Mouse (Mus musculus) liver, embryonic 12.5 days (tissue): ENCODE data around the gene Ube2d3. TPM values are rescaled to one million over a fixed set of nuclear protein-coding genes. Genes with fewer than 3 reads are reported as not detected.

Experiments used
- ATAC-seq: fragments of 200-750 bp; cut with Nextera tagmentation; 2 replicates; pipeline ENCODE4 v1.8.0; 2017; ENCODE audit warnings: moderate number of reproducible peaks, mild to moderate bottlenecking, moderate library complexity
- H3K27ac ChIP-seq: fragments of 300-500 bp; sonication (generic); 2 replicates; pipeline ENCODE4 v1.5.1; 2016; ENCODE audit warnings: mild to moderate bottlenecking
- H3K27me3 ChIP-seq: fragments of 300-500 bp; sonication (generic); replicated peaks from 2 replicates; pipeline ENCODE4 v1.6.1; 2016; ENCODE audit warnings: mild to moderate bottlenecking, moderate library complexity
- H3K36me3 ChIP-seq: fragments of 300-500 bp; sonication (generic); 2 replicates; pipeline ENCODE4 v1.6.1; 2016; ENCODE audit warnings: mild to moderate bottlenecking, moderate library complexity
- H3K4me1 ChIP-seq: fragments of 300-500 bp; sonication (generic); 2 replicates; pipeline ENCODE4 v1.6.1; 2016
- H3K4me2 ChIP-seq: fragments of 300-500 bp; sonication (generic); 2 replicates; pipeline ENCODE4 v1.6.1; 2016; ENCODE audit warnings: mild to moderate bottlenecking, moderate library complexity
- H3K4me3 ChIP-seq: fragments of 300-500 bp; sonication (generic); 2 replicates; pipeline ENCODE4 v1.5.1; 2016; ENCODE audit warnings: mild to moderate bottlenecking, moderate library complexity
- H3K9ac ChIP-seq: fragments of 300-500 bp; sonication (generic); 2 replicates; pipeline ENCODE4 v1.6.1; 2016; ENCODE audit warnings: mild to moderate bottlenecking, moderate library complexity
- H3K9me3 ChIP-seq: fragments of 300-500 bp; sonication (generic); replicated peaks from 2 replicates; pipeline ENCODE4 v1.6.1; 2016; ENCODE audit warnings: mild to moderate bottlenecking, moderate library complexity
- WGBS: fragments of 180-500 bp; shearing (Covaris S2); methylation state at CpG from one replicate; pipeline ENCODE4 v1.1.7; 2016; ENCODE audit not compliant: insufficient replicate concordance; 5-methylcytosine and 5-hydroxymethylcytosine counted together
- polyA plus RNA-seq: library from polyadenylated mRNA; unstranded; fragments of >200 nt; fragmentation: Nextera tagmentation; extraction: Ambion mirVana; gene quantifications from 2 replicates; pipeline ENCODE4 v1.2.1, GENCODE M21; 2016

Gene Ube2d3
- polyA plus RNA-seq, 1 experiment from 2014 or later: 332 TPM

DNA sequence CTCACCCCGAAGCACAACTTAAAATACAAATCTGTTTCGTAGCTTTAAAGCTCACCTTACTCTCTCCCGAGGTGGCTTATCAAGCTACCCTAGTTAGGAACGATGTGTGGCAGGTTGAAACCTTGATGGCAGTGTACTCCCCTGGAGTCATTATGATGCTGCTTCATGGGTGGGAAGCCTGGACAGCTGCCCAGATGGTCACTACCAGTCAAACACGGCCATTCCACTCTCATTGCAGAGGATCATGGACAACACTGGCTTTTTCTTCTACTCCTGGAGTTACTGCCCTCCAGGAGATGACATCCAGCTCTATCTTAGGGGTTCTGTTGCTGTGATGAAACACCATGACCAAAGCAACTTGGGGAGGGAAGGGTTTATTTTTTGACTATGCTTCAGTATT is 65.2 kb downstream of the Ube2d3 start:
- Histone ChIP-seq H3K27ac (no peak overlapping the region), H3K4me1 (no peaks in the 10 kb centered on the region)
- 73% methylated on average over 5 of the region's 5 CpGs for WGBS

DNA sequence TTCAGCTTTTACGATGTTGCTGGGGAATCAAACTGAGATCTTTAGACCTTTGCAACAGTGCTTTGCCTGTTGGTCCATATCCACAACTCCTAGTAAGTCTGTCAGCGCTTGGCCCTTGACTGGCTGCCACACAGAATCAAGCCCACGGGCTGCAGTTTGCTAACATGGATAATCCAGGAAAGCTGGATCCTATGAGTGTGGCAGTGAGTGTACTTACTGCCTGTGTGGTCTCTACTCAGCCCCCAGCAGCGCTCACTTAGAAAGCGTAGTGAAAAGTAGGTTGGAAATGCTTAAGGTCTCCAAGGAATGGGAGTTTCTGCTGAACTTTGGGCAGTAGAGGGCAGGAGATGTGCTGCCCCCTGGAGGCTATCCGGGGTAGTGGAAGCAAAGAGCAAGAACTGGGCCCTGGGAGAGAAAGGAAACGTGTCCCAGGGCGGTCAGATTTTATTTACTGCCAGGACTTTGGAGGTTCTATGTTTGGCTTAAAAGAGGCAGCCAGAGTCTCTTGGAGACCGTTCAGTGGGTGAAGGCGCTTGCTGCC is 67.5 kb downstream of the Ube2d3 start:
- Histone ChIP-seq H3K4me2 (no peak overlapping the region), H3K9ac (no peak overlapping the region), H3K36me3 (no peaks in the 10 kb centered on the region), H3K27me3 (no peaks in the 10 kb centered on the region), H3K4me1 (no peaks in the 10 kb centered on the region), H3K9me3 (no peaks in the 10 kb centered on the region), H3K4me3 (no peak overlapping the region), H3K27ac (no peak overlapping the region)
- 0 out of 2 replicates have a peak, but pooled peaks have one; percentile 33 for ATAC-seq
- 47% methylated on average over 10 of the region's 10 CpGs for WGBS

More for the DNA sequence above, 65.2 kb downstream of the Ube2d3 start:
- no peaks in the 10 kb centered on the region for H3K36me3 ChIP-seq
- H3K27me3 ChIP-seq: no peaks in the 10 kb centered on the region
- no peak for ATAC-seq
- no peak overlapping the region for H3K4me2 ChIP-seq
- no peak overlapping the region for H3K4me3 ChIP-seq
- peaks cover 4% of the 10 kb centered on the region; the same call in 1 of the 2 replicates for H3K9me3 ChIP-seq
- no peak overlapping the region for H3K9ac ChIP-seq

DNA sequence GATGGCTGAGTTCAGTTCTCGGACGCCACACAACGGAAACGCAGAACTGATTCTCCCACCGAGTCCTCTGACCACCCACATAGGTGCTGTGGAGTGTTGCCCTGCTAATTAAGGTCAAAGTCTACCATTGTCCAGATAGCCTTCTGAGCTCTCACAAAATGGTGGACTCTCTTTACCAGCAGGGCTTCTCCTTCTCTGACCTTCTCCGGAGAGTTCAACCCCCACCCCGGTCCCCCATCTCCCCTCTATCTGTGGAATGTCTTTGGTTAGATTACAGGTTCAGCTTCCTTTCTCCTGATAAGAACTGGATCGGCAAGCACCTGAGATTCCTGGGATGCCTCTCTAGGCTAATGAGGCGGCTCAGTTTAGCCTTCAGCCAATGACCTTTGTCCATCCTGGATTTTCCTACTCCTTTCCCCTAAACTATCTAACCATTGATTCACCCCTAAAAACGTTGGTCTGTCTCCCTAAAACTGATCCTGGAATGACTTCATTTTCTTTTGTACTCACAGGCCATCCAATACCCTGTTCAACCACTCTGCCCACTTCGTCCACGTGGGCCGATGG is 68.0 kb downstream of the Ube2d3 start:
- H3K4me2 ChIP-seq: no peak overlapping the region
- no peak overlapping the region for H3K4me3 ChIP-seq
- H3K36me3 ChIP-seq: no peaks in the 10 kb centered on the region
- no peak for ATAC-seq
- H3K27ac ChIP-seq: no peak overlapping the region
- WGBS: 80% methylated on average over 13 of the region's 13 CpGs
- no peaks in the 10 kb centered on the region for H3K4me1 ChIP-seq
- H3K9me3 ChIP-seq: no peaks in the 10 kb centered on the region
- H3K9ac ChIP-seq: no peak overlapping the region
- no peaks in the 10 kb centered on the region for H3K27me3 ChIP-seq

DNA sequence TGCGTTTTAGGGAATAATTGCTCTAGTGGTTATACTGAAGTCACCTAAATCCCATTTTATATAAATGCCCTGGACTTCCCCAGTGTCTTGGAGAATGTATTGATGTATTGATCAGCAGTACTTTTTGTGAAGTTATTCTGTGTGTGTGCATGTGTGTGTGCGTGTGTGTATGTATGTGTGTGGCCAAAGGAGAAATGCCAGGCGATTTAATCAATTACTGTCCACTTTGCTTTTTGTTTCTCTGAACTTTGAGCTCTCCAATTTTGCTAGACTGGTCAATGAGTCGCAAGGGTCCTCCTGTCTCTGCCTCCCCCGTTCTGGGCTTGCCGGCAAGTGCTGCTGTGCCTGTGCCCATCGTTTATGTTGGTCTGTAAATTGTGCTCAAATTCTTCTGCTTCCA is 69.6 kb downstream of the Ube2d3 start:
- WGBS: 70% methylated on average over 7 of the region's 7 CpGs
- Histone ChIP-seq H3K4me1 (no peaks in the 10 kb centered on the region), H3K9me3 (no peaks in the 10 kb centered on the region), H3K27ac (no peak overlapping the region), H3K9ac (no peak overlapping the region), H3K4me2 (no peak overlapping the region), H3K27me3 (no peaks in the 10 kb centered on the region), H3K4me3 (no peak overlapping the region), H3K36me3 (no peaks in the 10 kb centered on the region)
- no peak for ATAC-seq

DNA sequence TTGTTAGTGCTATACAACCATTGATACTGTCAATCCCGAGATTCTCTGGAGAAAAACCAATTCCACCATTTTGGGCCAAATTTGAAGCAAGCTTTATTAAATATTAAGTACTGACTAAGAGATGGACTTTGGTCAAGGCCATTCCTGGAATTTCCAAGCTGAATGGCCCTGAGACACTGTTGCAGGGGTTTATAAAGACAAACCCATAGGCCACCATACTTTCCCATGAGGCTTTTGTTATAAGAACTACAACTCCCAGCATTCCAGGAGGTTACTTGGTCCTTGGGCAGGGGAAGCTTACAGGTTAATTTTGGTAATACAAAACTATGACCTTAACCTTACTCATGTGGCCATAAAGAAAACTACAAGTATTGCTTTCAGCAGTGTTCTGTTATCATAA is 70.2 kb downstream of the Ube2d3 start:
- no peak overlapping the region for H3K27ac ChIP-seq
- no peaks in the 10 kb centered on the region for H3K36me3 ChIP-seq
- no peak overlapping the region for H3K4me2 ChIP-seq
- H3K9ac ChIP-seq: no peak overlapping the region
- H3K9me3 ChIP-seq: no peaks in the 10 kb centered on the region
- H3K27me3 ChIP-seq: no peaks in the 10 kb centered on the region
- 69% methylated on average over 1 of the region's 1 CpGs for WGBS
- H3K4me3 ChIP-seq: no peak overlapping the region
- ATAC-seq: no peak
- H3K4me1 ChIP-seq: no peaks in the 10 kb centered on the region

DNA sequence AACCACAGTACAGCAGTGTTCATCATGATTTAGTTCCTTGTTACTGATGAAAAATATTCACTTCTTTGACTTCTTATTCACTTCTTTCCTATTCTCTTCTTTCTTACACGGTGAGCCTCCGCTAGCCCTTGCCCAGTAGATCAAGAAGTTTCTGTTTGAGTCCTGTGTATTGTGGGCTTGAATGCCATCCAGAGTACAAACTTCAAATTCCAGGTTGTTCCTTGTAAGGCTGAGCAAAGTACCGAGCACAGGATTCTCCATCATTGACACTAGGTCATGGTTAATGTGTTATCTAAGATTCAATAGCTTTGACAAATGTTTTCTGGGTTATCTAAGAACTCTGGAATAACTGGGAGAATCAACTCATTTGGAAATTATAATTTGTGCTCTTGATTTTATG is 72.4 kb downstream of the Ube2d3 start:
- Histone ChIP-seq H3K36me3 (no peaks in the 10 kb centered on the region), H3K4me3 (no peak overlapping the region), H3K9me3 (no peaks in the 10 kb centered on the region), H3K27ac (no peak overlapping the region), H3K9ac (no peak overlapping the region), H3K27me3 (no peaks in the 10 kb centered on the region), H3K4me2 (no peak overlapping the region), H3K4me1 (peaks cover 15% of the 10 kb centered on the region)
- WGBS: 73% methylated on average over 3 of the region's 3 CpGs
- ATAC-seq: no peak

DNA sequence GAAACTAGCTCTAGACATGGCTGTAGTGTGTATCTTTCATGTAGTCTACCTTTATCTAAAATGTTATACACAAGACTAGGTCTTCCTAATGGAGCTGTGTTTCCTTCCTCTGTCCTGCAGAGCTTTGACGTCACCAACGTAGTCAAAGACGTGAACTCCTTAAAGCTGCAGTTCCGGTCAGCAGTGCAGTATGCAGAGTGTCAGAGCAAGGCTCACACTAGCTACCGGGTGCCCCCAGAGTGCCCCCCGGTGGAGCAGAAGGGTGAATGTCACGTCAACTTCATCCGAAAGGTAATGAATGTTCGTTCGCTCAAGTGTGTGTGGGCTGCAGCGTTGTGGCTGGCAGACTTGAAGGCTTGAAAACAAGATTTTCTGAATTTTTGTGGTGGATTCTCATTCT is 73.7 kb downstream of the Ube2d3 start:
- Histone ChIP-seq H3K27ac (no peak overlapping the region), H3K4me1 (peaks cover 23% of the 10 kb centered on the region), H3K36me3 (no peaks in the 10 kb centered on the region), H3K27me3 (no peaks in the 10 kb centered on the region), H3K4me2 (no peak overlapping the region), H3K9me3 (no peaks in the 10 kb centered on the region), H3K4me3 (no peak overlapping the region), H3K9ac (no peak overlapping the region)
- no peak for ATAC-seq
- WGBS: 53% methylated on average over 11 of the region's 11 CpGs

DNA sequence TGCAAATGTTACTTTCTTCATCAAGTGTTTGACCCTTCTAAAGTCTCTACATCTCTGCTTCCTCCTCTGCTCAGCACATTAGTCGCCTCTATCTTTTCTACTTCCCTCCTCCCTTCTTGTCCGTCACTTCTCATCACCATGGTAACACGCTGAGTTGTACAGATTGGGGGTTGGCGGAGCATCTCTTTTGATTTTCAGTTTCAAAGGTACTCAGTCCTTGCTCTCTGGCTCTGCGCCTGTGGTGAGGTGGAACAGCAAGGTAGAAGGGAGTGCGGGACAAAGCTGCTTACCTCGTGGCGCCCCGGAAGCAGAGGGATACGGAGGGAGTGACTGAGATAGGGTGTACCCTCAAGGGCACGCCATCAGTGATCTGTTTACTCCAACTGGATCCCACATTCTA is 75.3 kb downstream of the Ube2d3 start:
- no peak overlapping the region for H3K4me2 ChIP-seq
- no peaks in the 10 kb centered on the region for H3K27me3 ChIP-seq
- H3K9ac ChIP-seq: no peak overlapping the region
- H3K27ac ChIP-seq: no peak overlapping the region
- peaks cover 30% of the 10 kb centered on the region for H3K4me1 ChIP-seq
- no peak overlapping the region for H3K4me3 ChIP-seq
- H3K36me3 ChIP-seq: no peaks in the 10 kb centered on the region
- WGBS: 56% methylated on average over 11 of the region's 11 CpGs
- H3K9me3 ChIP-seq: no peaks in the 10 kb centered on the region
- no peak for ATAC-seq

DNA sequence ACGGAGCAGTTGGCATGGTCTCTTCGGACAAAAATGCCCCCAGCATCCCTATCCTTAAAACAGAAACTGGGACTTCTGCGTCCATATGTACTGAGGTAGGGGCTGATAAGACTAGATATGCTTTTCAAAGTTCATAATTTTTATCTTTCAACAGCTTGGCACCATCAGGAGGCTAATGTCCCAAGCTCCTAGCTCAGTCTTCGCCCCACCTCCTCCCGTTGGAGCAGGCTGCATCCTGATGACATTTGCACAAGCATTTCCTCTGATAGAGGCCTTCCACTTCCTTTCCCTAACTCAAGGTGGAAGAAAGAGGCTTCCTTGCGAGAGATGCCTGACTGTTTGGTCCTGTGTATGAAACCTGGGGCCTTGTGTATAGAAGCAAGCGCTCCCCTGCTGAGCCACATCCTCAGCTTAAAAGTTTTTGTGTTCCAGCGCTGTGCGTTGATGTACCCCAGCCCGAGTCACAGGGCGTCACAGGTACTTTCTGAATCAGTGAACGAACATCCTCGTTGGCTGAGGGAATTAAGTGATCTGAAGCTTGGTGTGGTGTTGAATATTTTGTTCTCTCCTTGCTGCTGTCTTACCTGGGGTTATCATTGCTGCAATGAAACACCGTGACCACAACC is 76.0 kb downstream of the Ube2d3 start:
- no peak overlapping the region for H3K9ac ChIP-seq
- H3K36me3 ChIP-seq: no peaks in the 10 kb centered on the region; the same call in 1 of the 2 replicates
- no peaks in the 10 kb centered on the region for H3K9me3 ChIP-seq
- WGBS: 64% methylated on average over 14 of the region's 14 CpGs
- H3K27me3 ChIP-seq: no peaks in the 10 kb centered on the region
- H3K4me2 ChIP-seq: no peak overlapping the region
- ATAC-seq: no peak
- H3K4me3 ChIP-seq: no peak overlapping the region
- peaks cover 30% of the 10 kb centered on the region for H3K4me1 ChIP-seq
- no peak overlapping the region for H3K27ac ChIP-seq

DNA sequence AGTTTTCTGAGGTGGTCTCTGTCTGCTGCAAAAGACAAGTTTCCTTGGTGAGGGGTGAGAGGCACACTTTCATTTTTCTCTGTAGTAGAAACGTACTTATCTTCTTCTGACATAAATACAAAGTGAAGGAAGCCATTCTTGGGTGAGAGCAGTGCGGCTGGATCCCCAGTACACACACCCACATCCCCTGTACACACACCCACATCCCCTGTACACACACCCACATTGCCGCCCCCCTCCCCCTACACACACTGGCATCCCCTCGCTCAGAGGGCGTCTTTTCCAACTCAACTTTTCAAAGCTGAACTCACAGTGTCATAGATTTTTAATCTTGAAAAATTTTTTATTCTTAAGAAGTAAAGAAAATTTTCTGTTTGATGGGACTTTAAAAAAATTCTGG is 77.3 kb downstream of the Ube2d3 start:
- no peak for ATAC-seq
- no peaks in the 10 kb centered on the region; the same call in 1 of the 2 replicates for H3K36me3 ChIP-seq
- no peak overlapping the region for H3K9ac ChIP-seq
- no peaks in the 10 kb centered on the region for H3K9me3 ChIP-seq
- no peak overlapping the region for H3K4me2 ChIP-seq
- WGBS: 64% methylated on average over 5 of the region's 5 CpGs
- peaks cover 30% of the 10 kb centered on the region for H3K4me1 ChIP-seq
- no peak overlapping the region for H3K27ac ChIP-seq
- no peaks in the 10 kb centered on the region for H3K27me3 ChIP-seq
- no peak overlapping the region for H3K4me3 ChIP-seq

DNA sequence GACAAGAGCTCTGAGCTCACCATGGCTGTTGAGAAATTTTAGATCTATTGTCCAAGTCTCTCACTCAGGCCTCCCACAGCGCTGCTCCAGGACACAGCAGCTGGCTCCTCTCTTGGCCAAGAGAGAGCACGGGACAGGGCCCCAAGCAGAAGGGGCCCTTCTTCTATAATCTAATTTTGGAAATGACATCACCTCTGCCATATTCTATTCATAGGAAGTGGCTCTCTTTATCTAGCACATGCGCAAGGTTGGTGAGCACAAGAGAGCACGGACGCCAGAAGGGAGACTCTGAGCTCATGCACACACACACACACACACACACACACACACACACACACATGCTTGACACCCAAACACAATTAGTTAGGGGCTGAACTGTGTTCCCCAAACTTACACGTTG is 78.9 kb downstream of the Ube2d3 start:
- Histone ChIP-seq H3K27ac (no peak overlapping the region), H3K9me3 (no peaks in the 10 kb centered on the region), H3K9ac (no peak overlapping the region), H3K27me3 (no peaks in the 10 kb centered on the region), H3K4me3 (no peak overlapping the region), H3K4me2 (peak overlapping the region; percentile 37), H3K36me3 (no peaks in the 10 kb centered on the region; the same call in 1 of the 2 replicates), H3K4me1 (peaks cover 34% of the 10 kb centered on the region)
- 29% methylated on average over 6 of the region's 6 CpGs for WGBS
- peak; percentile 80 for ATAC-seq
